Mouse (Mus musculus) embryonic facial prominence, embryonic 15.5 days (tissue): Measurements from ENCODE around the gene Tcf25. TPM values are rescaled to one million over a fixed set of nuclear protein-coding genes. Genes with fewer than 3 reads are reported as not detected.
"Not testable (repeated sequence)": the region's sequence is repeated elsewhere in the genome, so short reads cannot be mapped to it uniquely, and the experiment has no call there.

Experiments
- ATAC-seq: fragments of 200-750 bp; cut with Nextera tagmentation; 2 replicates; pipeline ENCODE4 v1.8.0; 2017; ENCODE audit warnings: low read depth, moderate TSS enrichment; ENCODE audit not compliant: insufficient number of reproducible peaks, low FRiP score, low TSS enrichment
- H3K27ac ChIP-seq: fragments of 300-500 bp; sonication (generic); replicated peaks from 2 replicates; pipeline ENCODE4 v1.5.1; 2015; ENCODE audit warnings: mild to moderate bottlenecking, inconsistent platforms
- H3K27me3 ChIP-seq: fragments of 300-500 bp; sonication (generic); 2 replicates; pipeline ENCODE4 v1.6.1; 2015; ENCODE audit warnings: inconsistent platforms
- H3K36me3 ChIP-seq: fragments of 300-500 bp; sonication (generic); 2 replicates; pipeline ENCODE4 v1.6.1; 2015; ENCODE audit warnings: mild to moderate bottlenecking, inconsistent platforms
- H3K4me1 ChIP-seq: fragments of 300-500 bp; sonication (generic); 2 replicates; pipeline ENCODE4 v1.6.1; 2015; ENCODE audit warnings: inconsistent platforms
- H3K4me2 ChIP-seq: fragments of 300-500 bp; sonication (generic); replicated peaks from 2 replicates; pipeline ENCODE4 v1.6.1; 2015; ENCODE audit warnings: mild to moderate bottlenecking, inconsistent platforms
- H3K4me3 ChIP-seq: fragments of 300-500 bp; sonication (generic); replicated peaks from 2 replicates; pipeline ENCODE4 v1.5.1; 2015; ENCODE audit warnings: mild to moderate bottlenecking, inconsistent platforms
- H3K9ac ChIP-seq: fragments of 300-500 bp; sonication (generic); 2 replicates; pipeline ENCODE4 v1.6.1; 2015; ENCODE audit warnings: inconsistent platforms
- H3K9me3 ChIP-seq: fragments of 300-500 bp; sonication (generic); replicated peaks from 2 replicates; pipeline ENCODE4 v1.6.1; 2016; ENCODE audit warnings: inconsistent platforms
- WGBS: fragments of 180-500 bp; shearing (Covaris S2); methylation state at CpG from one replicate; pipeline ENCODE4 v1.1.7; 2015; 5-methylcytosine and 5-hydroxymethylcytosine counted together
- polyA plus RNA-seq: library from polyadenylated mRNA; unstranded; fragments of >200 nt; fragmentation: Nextera tagmentation; extraction: Ambion mirVana; gene quantifications from 2 replicates; pipeline ENCODE4 v1.2.1, GENCODE M21; 2015

The Tcf25 gene
- polyA plus RNA-seq, 1 experiment from 2014 or later: 176 TPM

- not testable (repeated sequence) for H3K36me3 ChIP-seq, H3K4me2 ChIP-seq, H3K9ac ChIP-seq, H3K4me3 ChIP-seq, H3K4me1 ChIP-seq, H3K27ac ChIP-seq, H3K27me3 ChIP-seq, ATAC-seq
- 96% methylated on average over 47 of the region's 47 CpGs for WGBS
- peaks cover 19% of the 10 kb centered on the region; the same call in 1 of the 2 replicates for H3K9me3 ChIP-seq
Measured at GRCm38 (mm10) chr8:123433241-123433974, 59.9 kb downstream of the Tcf25 start.

GRCm38 (mm10) chr8:123441788-123442187, 68.2 kb downstream of the Tcf25 start:
- no peak overlapping the region for H3K4me2 ChIP-seq
- no peak overlapping the region for H3K27ac ChIP-seq
- H3K4me3 ChIP-seq: no peak overlapping the region
- no peaks in the 10 kb centered on the region for H3K27me3 ChIP-seq
- H3K9ac ChIP-seq: no peak overlapping the region
- 0 out of 2 replicates have a peak, but pooled peaks cover 6% of the 10 kb centered on the region for H3K36me3 ChIP-seq
- no peaks in the 10 kb centered on the region for H3K9me3 ChIP-seq
- H3K4me1 ChIP-seq: peaks cover 11% of the 10 kb centered on the region
- no peak for ATAC-seq
- WGBS: 79% methylated on average over 2 of the region's 2 CpGs

- ATAC-seq: no peak
- 83% methylated on average over 5 of the region's 5 CpGs for WGBS
- peak overlapping the region; percentile 63; the same call in 1 of the 2 replicates for H3K4me2 ChIP-seq
Measured at GRCm38 (mm10) chr8:123442351-123442750, 68.8 kb downstream of the Tcf25 start.

GRCm38 (mm10) chr8:123442871-123443575, 69.5 kb downstream of the Tcf25 start:
- H3K9me3 ChIP-seq: no peaks in the 10 kb centered on the region
- peak overlapping the region; percentile 68; the same call in 1 of the 2 replicates for H3K27ac ChIP-seq
- peaks cover 11% of the 10 kb centered on the region for H3K4me1 ChIP-seq
- peak overlapping the region; percentile 72 for H3K4me3 ChIP-seq
- under 1% methylated on average over 41 of the region's 41 CpGs for WGBS
- peak overlapping the region; percentile 63 for H3K4me2 ChIP-seq
- 0 out of 2 replicates have a peak, but pooled peaks cover 6% of the 10 kb centered on the region for H3K36me3 ChIP-seq
- H3K9ac ChIP-seq: peak overlapping the region; percentile 67
- H3K27me3 ChIP-seq: no peaks in the 10 kb centered on the region
- peak; percentile 89 for ATAC-seq

More at GRCm38 (mm10) chr8:123442351-123442750, 68.8 kb downstream of the Tcf25 start:
- Histone ChIP-seq H3K36me3 (0 out of 2 replicates have a peak, but pooled peaks cover 6% of the 10 kb centered on the region), H3K4me3 (peak overlapping the region; percentile 72), H3K9me3 (no peaks in the 10 kb centered on the region), H3K27me3 (no peaks in the 10 kb centered on the region), H3K9ac (no peak overlapping the region), H3K27ac (no peak overlapping the region), H3K4me1 (peaks cover 11% of the 10 kb centered on the region)

- peak overlapping the region; percentile 67 for H3K9ac ChIP-seq
- ATAC-seq: no peak
- 0 out of 2 replicates have a peak, but pooled peaks cover 6% of the 10 kb centered on the region for H3K36me3 ChIP-seq
- no peaks in the 10 kb centered on the region for H3K9me3 ChIP-seq
- peaks cover 11% of the 10 kb centered on the region for H3K4me1 ChIP-seq
- no peaks in the 10 kb centered on the region for H3K27me3 ChIP-seq
- peak overlapping the region; percentile 72 for H3K4me3 ChIP-seq
- peak overlapping the region; percentile 68; the same call in 1 of the 2 replicates for H3K27ac ChIP-seq
- H3K4me2 ChIP-seq: peak overlapping the region; percentile 63
- WGBS: 15% methylated on average over 4 of the region's 4 CpGs
Measured at GRCm38 (mm10) chr8:123443576-123443921, 70.0 kb downstream of the Tcf25 start.

GRCm38 (mm10) chr8:123444131-123444530, 70.6 kb downstream of the Tcf25 start:
- WGBS: 66% methylated on average over 6 of the region's 6 CpGs
- Histone ChIP-seq H3K4me2 (peak overlapping the region; percentile 63), H3K9me3 (no peaks in the 10 kb centered on the region), H3K4me1 (peaks cover 11% of the 10 kb centered on the region), H3K27ac (no peak overlapping the region), H3K9ac (no peak overlapping the region), H3K4me3 (peak overlapping the region; percentile 72), H3K36me3 (0 out of 2 replicates have a peak, but pooled peaks cover 8% of the 10 kb centered on the region), H3K27me3 (no peaks in the 10 kb centered on the region)
- no peak for ATAC-seq

- H3K27ac ChIP-seq: no peak overlapping the region
- ATAC-seq: no peak
- no peak overlapping the region for H3K4me3 ChIP-seq
- no peaks in the 10 kb centered on the region for H3K27me3 ChIP-seq
- peaks cover 18% of the 10 kb centered on the region for H3K36me3 ChIP-seq
- 83% methylated on average over 10 of the region's 10 CpGs for WGBS
- H3K9ac ChIP-seq: no peak overlapping the region
- H3K4me2 ChIP-seq: no peak overlapping the region
- no peaks in the 10 kb centered on the region for H3K9me3 ChIP-seq
- peaks cover 11% of the 10 kb centered on the region for H3K4me1 ChIP-seq
Measured at GRCm38 (mm10) chr8:123445981-123446380, 72.4 kb downstream of the Tcf25 start.

- no peaks in the 10 kb centered on the region for H3K27me3 ChIP-seq
- WGBS: 78% methylated on average over 6 of the region's 6 CpGs
- peaks cover 11% of the 10 kb centered on the region for H3K4me1 ChIP-seq
- H3K9me3 ChIP-seq: no peaks in the 10 kb centered on the region
- peaks cover 21% of the 10 kb centered on the region for H3K36me3 ChIP-seq
- peak overlapping the region; percentile 48; the same call in 1 of the 2 replicates for H3K27ac ChIP-seq
- no peak overlapping the region for H3K4me3 ChIP-seq
- no peak overlapping the region for H3K4me2 ChIP-seq
- no peak for ATAC-seq
- no peak overlapping the region for H3K9ac ChIP-seq
Measured at GRCm38 (mm10) chr8:123446799-123447198, 73.2 kb downstream of the Tcf25 start.

- Histone ChIP-seq H3K27ac (no peak overlapping the region), H3K9ac (no peak overlapping the region), H3K4me3 (no peak overlapping the region), H3K9me3 (no peaks in the 10 kb centered on the region), H3K4me2 (no peak overlapping the region), H3K4me1 (no peaks in the 10 kb centered on the region), H3K27me3 (no peaks in the 10 kb centered on the region), H3K36me3 (peaks cover 52% of the 10 kb centered on the region)
- no peak for ATAC-seq
- WGBS: 86% methylated on average over 5 of the region's 5 CpGs
Measured at GRCm38 (mm10) chr8:123450783-123451182, 77.2 kb downstream of the Tcf25 start.

- ATAC-seq, H3K4me1 ChIP-seq, H3K4me3 ChIP-seq, H3K9ac ChIP-seq, H3K27ac ChIP-seq, H3K4me2 ChIP-seq, H3K9me3 ChIP-seq, H3K27me3 ChIP-seq: not testable (repeated sequence)
- peaks cover 56% of the 10 kb centered on the region for H3K36me3 ChIP-seq
- WGBS: 91% methylated on average over 12 of the region's 12 CpGs
Measured at GRCm38 (mm10) chr8:123451747-123452146, 78.2 kb downstream of the Tcf25 start.

- Histone ChIP-seq H3K4me1 (no peaks in the 10 kb centered on the region), H3K27ac (no peak overlapping the region), H3K9me3 (no peaks in the 10 kb centered on the region), H3K27me3 (no peaks in the 10 kb centered on the region), H3K4me2 (no peak overlapping the region), H3K9ac (no peak overlapping the region), H3K4me3 (no peak overlapping the region), H3K36me3 (peaks cover 56% of the 10 kb centered on the region)
- no peak for ATAC-seq
- WGBS: 86% methylated on average over 4 of the region's 4 CpGs
Measured at GRCm38 (mm10) chr8:123452149-123452548, 78.6 kb downstream of the Tcf25 start.
